Mouse (Mus musculus) hindbrain, embryonic 15.5 days (tissue): ENCODE measurements at regions not wholly inside any gene's neighbourhood (a gene's known extent, or its start where the extent isn't known, plus 50 kb on each side); places are given as distances from the start of the nearest gene placed in this dataset.

Source experiments
- ATAC-seq: fragments of 200-750 bp; cut with Nextera tagmentation; 2 replicates; pipeline ENCODE4 v1.8.0; 2017; ENCODE audit warnings: low read depth, moderate number of reproducible peaks, moderate TSS enrichment; ENCODE audit not compliant: low FRiP score
- H3K27ac ChIP-seq: fragments of 300-500 bp; sonication (generic); replicated peaks from 2 replicates; pipeline ENCODE4 v1.5.1; 2015; ENCODE audit warnings: mild to moderate bottlenecking, inconsistent platforms
- H3K27me3 ChIP-seq: fragments of 300-500 bp; sonication (generic); 2 replicates; pipeline ENCODE4 v1.6.1; 2015; ENCODE audit warnings: control low read depth, inconsistent platforms
- H3K36me3 ChIP-seq: fragments of 300-500 bp; sonication (generic); 2 replicates; pipeline ENCODE4 v1.6.1; 2015; ENCODE audit warnings: control low read depth, inconsistent platforms
- H3K4me1 ChIP-seq: fragments of 300-500 bp; sonication (generic); replicated peaks from 2 replicates; pipeline ENCODE4 v1.6.1; 2015; ENCODE audit warnings: control low read depth, inconsistent platforms
- H3K4me2 ChIP-seq: fragments of 300-500 bp; sonication (generic); 2 replicates; pipeline ENCODE4 v1.6.1; 2015; ENCODE audit warnings: moderate library complexity, mild to moderate bottlenecking, inconsistent platforms
- H3K4me3 ChIP-seq: fragments of 300-500 bp; sonication (generic); 2 replicates; pipeline ENCODE4 v1.5.1; 2015; ENCODE audit warnings: mild to moderate bottlenecking, inconsistent platforms
- H3K9ac ChIP-seq: fragments of 300-500 bp; sonication (generic); 2 replicates; pipeline ENCODE4 v1.6.1; 2015; ENCODE audit warnings: inconsistent platforms
- H3K9me3 ChIP-seq: fragments of 300-500 bp; sonication (generic); 2 replicates; pipeline ENCODE4 v1.6.1; 2016; ENCODE audit warnings: control low read depth, inconsistent platforms
- WGBS: fragments of 180-500 bp; shearing (Covaris S2); methylation state at CpG from one replicate; pipeline ENCODE4 v1.1.7; 2015; 5-methylcytosine and 5-hydroxymethylcytosine counted together

DNA sequence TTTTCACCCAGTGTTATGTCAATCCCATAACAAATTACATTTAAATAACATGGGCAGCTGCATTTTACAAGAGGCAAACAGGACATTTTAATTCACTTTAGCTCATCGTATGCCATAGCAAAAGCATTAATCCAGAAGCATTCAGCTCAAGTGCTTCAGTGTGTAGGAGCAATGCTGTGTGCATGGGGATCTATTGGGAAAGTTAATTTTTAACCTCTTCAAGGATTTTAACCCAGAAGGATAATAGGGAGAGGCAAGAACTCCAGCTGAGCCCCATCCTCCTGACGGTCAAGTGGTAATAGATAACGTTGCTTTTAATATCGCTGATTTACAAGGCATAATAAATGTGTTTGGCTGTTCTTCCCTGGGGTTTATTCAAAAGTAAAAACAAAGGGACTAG lies 105.1 kb upstream of the Zfand5 start:
- Histone ChIP-seq H3K4me3 (no peak overlapping the region), H3K9me3 (no peaks in the 10 kb centered on the region), H3K27me3 (no peaks in the 10 kb centered on the region), H3K27ac (no peak overlapping the region), H3K4me1 (peaks cover 22% of the 10 kb centered on the region), H3K36me3 (no peaks in the 10 kb centered on the region), H3K9ac (no peak overlapping the region), H3K4me2 (no peak overlapping the region)
- ATAC-seq, result no peak
- 6% methylated on average over 4 of the region's 4 CpGs for whole genome bisulfite sequencing

DNA sequence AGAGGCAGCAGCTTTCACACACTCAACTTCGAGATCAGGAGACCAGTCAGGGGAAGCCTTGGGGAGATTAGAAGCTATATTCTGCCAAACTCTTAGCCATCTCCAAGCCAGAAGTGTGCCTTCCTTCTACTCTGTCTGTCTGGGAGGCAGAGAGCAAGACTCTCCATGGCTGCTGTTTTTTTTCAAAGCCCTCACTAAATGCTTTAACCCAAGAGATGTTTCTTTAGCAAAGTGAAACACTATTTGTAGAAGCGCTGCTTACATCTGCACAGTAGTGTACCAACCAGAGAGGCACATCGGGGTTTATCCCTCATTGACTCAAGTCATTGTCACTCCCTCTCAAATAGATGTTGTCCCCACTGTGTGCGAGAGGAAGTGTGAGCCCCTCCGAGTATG lies 105.6 kb upstream of the Zfand5 start:
- Histone ChIP-seq H3K4me2 (peak overlapping the region; percentile 9), H3K27me3 (no peaks in the 10 kb centered on the region), H3K9me3 (no peaks in the 10 kb centered on the region), H3K4me1 (peaks cover 22% of the 10 kb centered on the region), H3K36me3 (no peaks in the 10 kb centered on the region), H3K4me3 (no peak overlapping the region), H3K27ac (peak overlapping the region; percentile 40), H3K9ac (no peak overlapping the region)
- WGBS, result 21% methylated on average over 5 of the region's 5 CpGs
- ATAC-seq, result peak; percentile 42; the same call in 1 of the 2 replicates

DNA sequence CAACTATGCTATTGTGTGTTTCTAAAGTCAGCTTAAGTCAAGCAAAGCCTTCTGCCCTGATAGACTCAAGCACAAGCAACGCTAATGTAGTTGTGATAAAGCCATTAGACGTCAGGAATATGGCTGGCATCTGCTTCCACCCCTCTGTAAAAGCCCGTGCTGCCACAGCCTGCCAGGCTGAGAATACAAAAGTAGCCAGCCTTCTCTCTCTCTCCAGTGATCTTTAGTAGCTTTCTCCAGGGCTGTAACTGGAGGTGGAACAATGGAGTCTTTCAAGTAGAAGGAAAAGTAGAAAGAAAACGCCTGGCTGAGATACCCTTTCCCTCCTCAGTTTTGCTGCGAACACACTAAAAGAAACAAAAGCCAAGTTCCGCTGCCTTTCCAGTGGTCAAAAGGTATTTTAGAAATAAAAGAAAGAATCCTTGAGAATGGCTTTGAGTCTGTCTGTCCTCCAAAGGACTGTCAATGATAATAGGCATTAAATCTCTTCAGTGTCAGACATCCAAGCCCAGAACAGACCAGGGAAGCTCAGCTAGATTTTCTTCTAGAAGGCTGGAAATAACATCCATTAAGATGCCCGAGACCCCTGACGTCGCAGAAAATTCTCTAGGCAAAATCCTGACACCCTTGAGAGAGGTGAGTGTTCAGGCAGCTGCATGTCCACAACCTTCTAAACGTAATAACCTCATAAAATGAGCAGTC lies 106.2 kb upstream of the Zfand5 start:
- H3K36me3 ChIP-seq, result no peaks in the 10 kb centered on the region
- H3K27ac ChIP-seq, result peak overlapping the region; percentile 40
- no peaks in the 10 kb centered on the region for H3K9me3 ChIP-seq
- H3K9ac ChIP-seq, result no peak overlapping the region
- 7% methylated on average over 10 of the region's 10 CpGs for WGBS
- no peak overlapping the region for H3K4me3 ChIP-seq
- H3K27me3 ChIP-seq, result no peaks in the 10 kb centered on the region
- ATAC-seq, result peak; percentile 78
- peak overlapping the region; percentile 9 for H3K4me2 ChIP-seq
- peaks cover 23% of the 10 kb centered on the region for H3K4me1 ChIP-seq

DNA sequence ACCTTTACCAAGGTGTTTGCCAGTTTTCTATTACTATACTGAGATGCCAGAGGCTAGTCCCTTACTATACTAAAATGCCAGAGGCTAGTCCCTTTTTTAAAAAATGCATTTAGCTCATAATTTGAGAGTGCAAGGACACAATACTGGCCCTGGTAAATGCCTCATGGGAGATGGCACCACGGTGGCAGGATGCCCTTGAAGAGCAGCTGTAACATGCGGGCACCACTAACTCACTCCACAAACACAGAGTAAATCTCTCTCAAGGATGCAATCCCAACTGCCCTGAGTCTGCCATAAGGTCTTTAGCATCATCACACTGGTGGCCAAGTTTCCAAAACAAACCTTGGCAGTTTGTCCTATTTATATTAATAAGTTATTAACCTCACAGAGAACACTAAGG lies 108.1 kb upstream of the Zfand5 start:
- Histone ChIP-seq H3K4me3 (no peak overlapping the region), H3K4me2 (no peak overlapping the region), H3K9ac (no peak overlapping the region), H3K27ac (no peak overlapping the region), H3K9me3 (no peaks in the 10 kb centered on the region), H3K36me3 (no peaks in the 10 kb centered on the region), H3K27me3 (no peaks in the 10 kb centered on the region), H3K4me1 (peaks cover 25% of the 10 kb centered on the region)
- WGBS, result 77% methylated on average over 2 of the region's 2 CpGs
- no peak for ATAC-seq

DNA sequence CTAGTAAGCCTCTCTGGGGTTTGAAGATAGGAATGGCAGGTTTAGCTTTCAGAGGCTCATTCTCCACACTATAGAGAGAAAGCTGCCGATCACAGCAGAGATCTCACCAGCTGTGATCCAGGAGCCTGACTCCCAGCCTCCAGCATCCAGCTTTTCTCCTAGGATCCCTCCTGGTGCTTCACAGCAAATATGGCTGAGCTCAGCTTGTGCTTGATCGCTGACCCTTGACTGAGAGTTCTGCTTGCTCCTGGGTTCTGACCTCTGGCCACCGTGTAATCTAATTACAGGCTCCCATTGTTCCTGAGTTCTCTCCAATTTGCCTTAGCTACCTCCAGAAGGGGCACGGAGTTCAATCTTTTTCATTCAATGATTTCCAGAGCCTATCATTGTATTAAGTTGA lies 111.1 kb upstream of the Zfand5 start:
- Histone ChIP-seq H3K4me2 (no peak overlapping the region), H3K4me1 (peaks cover 7% of the 10 kb centered on the region), H3K27ac (no peak overlapping the region), H3K9ac (no peak overlapping the region), H3K36me3 (no peaks in the 10 kb centered on the region), H3K4me3 (no peak overlapping the region), H3K27me3 (no peaks in the 10 kb centered on the region), H3K9me3 (no peaks in the 10 kb centered on the region)
- 5% methylated on average over 4 of the region's 4 CpGs for WGBS
- ATAC-seq, result no peak

DNA sequence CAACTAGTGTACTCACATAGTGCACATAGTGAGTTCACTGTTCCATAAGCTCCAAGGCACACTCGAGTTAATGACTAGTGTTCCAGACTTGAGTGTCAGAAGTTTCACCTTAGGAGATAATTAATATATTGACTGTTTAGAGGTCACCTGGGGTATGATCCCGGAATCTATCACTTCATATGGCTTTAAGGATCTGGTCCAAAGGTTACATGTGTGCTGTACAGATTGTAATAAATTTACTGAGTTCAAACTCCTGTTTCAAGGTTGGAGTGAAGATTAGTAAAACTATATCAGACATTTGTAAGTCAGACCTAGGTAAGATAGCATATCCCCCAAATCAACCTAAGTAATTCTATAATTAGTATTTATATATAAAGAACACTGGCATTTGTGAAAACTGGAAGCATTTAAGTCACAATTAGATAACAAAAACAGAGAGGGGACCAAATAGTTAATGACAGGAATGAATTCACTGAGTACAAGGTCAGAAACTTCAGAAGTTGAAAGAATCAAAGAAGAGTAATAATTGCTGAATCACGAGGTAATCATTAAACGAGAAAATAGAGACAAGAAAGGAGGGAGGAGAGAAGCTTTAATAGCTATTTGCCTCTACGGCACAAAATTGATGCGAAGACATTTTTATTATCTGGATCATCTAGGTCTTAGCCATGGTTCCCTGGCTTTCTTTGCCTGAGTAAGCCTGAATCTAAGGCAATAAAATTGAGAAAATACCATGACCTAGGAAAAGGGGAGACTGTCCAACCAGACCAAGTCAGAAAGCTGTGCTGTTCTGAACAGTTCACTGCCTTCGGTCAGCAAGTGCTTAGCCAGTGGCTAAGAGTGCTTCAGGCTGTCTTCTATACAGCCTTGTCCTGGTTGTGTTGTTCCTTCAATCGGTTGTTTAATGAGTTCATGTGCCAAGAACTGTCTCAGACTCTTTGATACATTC lies 112.6 kb upstream of the Zfand5 start:
- no peak overlapping the region for H3K4me2 ChIP-seq
- no peaks in the 10 kb centered on the region for H3K27me3 ChIP-seq
- ATAC-seq, result no peak
- peaks cover 3% of the 10 kb centered on the region; the same call in 1 of the 2 replicates for H3K4me1 ChIP-seq
- WGBS, result 56% methylated on average over 8 of the region's 8 CpGs
- H3K36me3 ChIP-seq, result no peaks in the 10 kb centered on the region
- H3K4me3 ChIP-seq, result no peak overlapping the region
- no peaks in the 10 kb centered on the region for H3K9me3 ChIP-seq
- no peak overlapping the region for H3K9ac ChIP-seq
- no peak overlapping the region for H3K27ac ChIP-seq

DNA sequence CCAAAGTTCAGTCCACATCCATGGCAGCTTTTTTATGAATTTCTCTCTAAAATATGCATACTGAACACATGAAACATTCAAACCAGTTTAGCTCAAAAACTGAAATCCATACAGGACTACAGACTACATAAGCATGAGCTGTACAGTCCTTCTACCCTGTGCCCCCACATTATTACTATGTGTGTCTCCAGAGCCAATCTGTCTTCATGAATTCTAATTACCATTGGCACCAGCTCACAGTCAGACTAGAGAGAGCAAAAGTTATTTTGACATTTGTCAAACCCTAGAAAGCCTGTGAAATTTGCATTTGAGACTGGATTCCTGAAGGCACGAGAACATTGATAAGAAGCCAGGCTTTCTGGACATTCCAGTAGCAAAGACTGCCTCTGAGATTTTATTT lies 117.9 kb upstream of the Zfand5 start:
- ATAC-seq, result no peak
- Histone ChIP-seq H3K27ac (no peak overlapping the region), H3K4me3 (no peak overlapping the region), H3K9me3 (no peaks in the 10 kb centered on the region), H3K4me2 (no peak overlapping the region), H3K27me3 (no peaks in the 10 kb centered on the region), H3K9ac (no peak overlapping the region), H3K4me1 (no peaks in the 10 kb centered on the region), H3K36me3 (no peaks in the 10 kb centered on the region)
- WGBS, result 35% methylated on average over 1 of the region's 1 CpGs

DNA sequence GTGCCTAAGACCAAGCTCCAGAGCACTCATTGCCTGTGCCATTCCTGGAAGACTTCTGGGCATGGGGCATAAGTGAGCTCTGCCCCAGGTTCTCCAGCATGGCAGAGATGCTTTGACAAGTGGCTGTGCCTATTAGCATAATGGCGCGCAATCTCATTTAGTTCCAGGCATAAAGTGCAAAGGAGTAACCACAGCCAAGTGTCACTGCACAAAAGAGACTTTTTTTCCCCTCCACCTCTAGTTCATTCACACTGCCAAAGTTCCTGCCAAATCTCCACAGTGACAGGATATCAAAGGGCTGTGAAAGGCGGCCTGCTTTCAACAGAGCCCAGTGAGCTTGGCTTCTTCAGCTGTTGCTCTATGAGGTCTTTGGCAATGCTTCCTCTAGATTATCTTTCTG lies 120.1 kb upstream of the Zfand5 start:
- WGBS, result 15% methylated on average over 3 of the region's 3 CpGs
- H3K36me3 ChIP-seq, result no peaks in the 10 kb centered on the region
- ATAC-seq, result peak; percentile 88

DNA sequence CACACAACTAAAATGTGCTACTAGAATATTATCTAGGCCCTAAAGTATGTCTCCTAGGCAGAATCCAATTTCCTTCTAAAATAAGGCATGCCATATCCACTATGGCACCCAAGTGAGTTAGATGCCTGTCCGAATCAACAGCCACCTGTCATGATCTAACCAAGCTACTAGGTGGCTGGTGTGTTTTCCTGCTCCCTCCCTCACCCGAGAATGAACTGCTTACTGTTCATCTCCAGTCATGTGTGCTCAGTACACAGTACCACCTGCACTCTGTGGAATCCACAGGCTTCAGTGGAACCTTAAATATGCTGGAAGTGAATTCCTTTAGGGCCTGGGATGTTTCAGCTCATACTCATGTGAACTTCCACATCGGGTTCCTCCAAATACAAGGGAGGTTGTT lies 121.2 kb upstream of the Zfand5 start:
- ATAC-seq, result no peak
- Histone ChIP-seq H3K4me3 (no peak overlapping the region), H3K9me3 (no peaks in the 10 kb centered on the region), H3K27me3 (no peaks in the 10 kb centered on the region), H3K27ac (no peak overlapping the region), H3K9ac (no peak overlapping the region), H3K4me1 (no peaks in the 10 kb centered on the region), H3K36me3 (no peaks in the 10 kb centered on the region), H3K4me2 (no peak overlapping the region)
- WGBS, result 67% methylated on average over 3 of the region's 3 CpGs

More for the DNA sequence above, 120.1 kb upstream of the Zfand5 start:
- no peak overlapping the region for H3K27ac ChIP-seq
- no peak overlapping the region for H3K9ac ChIP-seq
- no peak overlapping the region for H3K4me2 ChIP-seq
- H3K4me1 ChIP-seq, result no peaks in the 10 kb centered on the region
- no peaks in the 10 kb centered on the region for H3K9me3 ChIP-seq
- H3K27me3 ChIP-seq, result no peaks in the 10 kb centered on the region
- H3K4me3 ChIP-seq, result no peak overlapping the region

DNA sequence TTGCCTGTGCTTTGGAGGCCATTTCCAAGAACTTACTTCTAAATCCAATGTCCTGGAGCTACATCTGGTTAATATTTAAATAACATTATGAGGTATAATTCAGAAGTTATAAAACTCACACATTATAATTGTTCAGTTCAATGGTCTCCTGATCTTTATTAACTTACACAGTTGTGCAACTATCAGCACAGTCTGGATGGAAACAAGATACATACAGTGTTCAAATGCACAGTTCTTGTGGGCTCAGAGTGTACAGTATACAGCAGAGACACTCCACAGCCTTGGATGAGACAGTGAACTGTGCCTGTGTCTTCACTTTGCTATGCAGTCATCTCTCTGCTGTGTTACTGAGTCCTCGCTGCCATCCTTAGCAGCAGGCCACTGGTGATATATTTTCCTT lies 121.8 kb upstream of the Zfand5 start:
- no peak overlapping the region for H3K27ac ChIP-seq
- H3K4me3 ChIP-seq, result no peak overlapping the region
- H3K9me3 ChIP-seq, result no peaks in the 10 kb centered on the region
- H3K27me3 ChIP-seq, result no peaks in the 10 kb centered on the region
- no peaks in the 10 kb centered on the region for H3K4me1 ChIP-seq
- H3K9ac ChIP-seq, result no peak overlapping the region
- no peaks in the 10 kb centered on the region for H3K36me3 ChIP-seq
- no peak overlapping the region for H3K4me2 ChIP-seq
- no peak for ATAC-seq
- WGBS, result 93% methylated on average over 1 of the region's 1 CpGs

DNA sequence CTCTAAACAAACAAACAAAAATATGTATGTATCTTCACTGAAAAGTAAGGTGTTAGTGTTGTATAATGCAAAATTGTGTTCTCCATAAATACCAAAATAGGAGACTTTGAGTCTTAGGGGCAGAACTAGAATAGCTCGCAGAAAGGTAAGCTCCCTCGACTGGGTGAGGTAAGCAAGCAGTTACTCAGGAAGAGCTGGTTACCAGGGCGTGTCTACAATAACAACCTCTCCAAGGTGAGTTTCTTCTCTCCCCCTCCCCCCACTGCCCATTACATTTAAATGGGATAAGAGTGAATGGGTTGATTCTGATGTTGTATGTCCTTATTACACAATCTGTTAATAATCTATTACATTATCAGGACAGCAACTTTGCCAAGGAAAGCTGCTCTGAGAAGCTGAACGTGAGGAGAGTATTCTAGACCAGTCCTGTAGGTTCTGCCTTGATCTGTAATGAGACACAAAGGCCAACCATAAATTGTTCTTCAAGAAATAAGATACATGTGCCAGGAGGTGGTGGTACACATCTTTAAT lies 125.2 kb upstream of the Zfand5 start:
- no peaks in the 10 kb centered on the region for H3K9me3 ChIP-seq
- 92% methylated on average over 4 of the region's 4 CpGs for WGBS
- no peaks in the 10 kb centered on the region for H3K36me3 ChIP-seq
- no peaks in the 10 kb centered on the region for H3K4me1 ChIP-seq
- H3K4me3 ChIP-seq, result no peak overlapping the region
- no peak overlapping the region for H3K9ac ChIP-seq
- no peak overlapping the region for H3K4me2 ChIP-seq
- no peak for ATAC-seq
- H3K27ac ChIP-seq, result no peak overlapping the region
- H3K27me3 ChIP-seq, result no peaks in the 10 kb centered on the region

DNA sequence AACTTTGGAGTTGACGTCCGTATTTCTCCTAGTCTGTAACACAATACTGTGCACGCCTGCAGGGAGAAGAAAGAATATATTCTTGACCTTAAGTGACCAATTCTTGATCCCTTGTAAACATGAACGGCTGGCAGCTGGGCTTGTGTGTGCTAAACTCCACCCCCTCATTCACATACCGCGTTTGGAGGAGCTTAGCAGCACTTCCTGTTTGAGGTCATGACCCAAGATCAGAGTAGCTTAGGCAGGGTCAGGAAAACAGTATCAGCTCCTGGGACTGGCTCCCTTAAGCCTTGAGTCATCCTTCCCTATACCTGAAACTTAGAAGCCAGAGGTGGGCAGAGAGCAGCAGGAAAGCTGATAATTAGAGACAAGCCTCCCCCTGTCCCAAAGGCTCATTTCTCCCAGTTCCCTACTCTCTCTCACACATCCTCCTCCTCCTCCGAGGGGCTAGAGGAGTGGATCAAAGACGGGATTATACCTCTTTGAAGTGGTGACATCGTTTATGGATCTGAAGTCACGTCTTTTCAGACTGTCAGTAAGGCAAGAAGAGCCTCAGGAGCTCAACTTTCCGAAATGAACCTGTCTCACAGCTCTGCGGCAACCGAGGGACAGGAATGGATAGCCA lies 127.3 kb upstream of the Zfand5 start:
- WGBS, result 26% methylated on average over 13 of the region's 13 CpGs
- Histone ChIP-seq H3K4me2 (no peak overlapping the region), H3K4me1 (no peaks in the 10 kb centered on the region), H3K9me3 (no peaks in the 10 kb centered on the region), H3K27ac (no peak overlapping the region), H3K9ac (no peak overlapping the region), H3K4me3 (no peak overlapping the region), H3K36me3 (no peaks in the 10 kb centered on the region), H3K27me3 (no peaks in the 10 kb centered on the region)
- no peak for ATAC-seq
